Mouse (Mus musculus) B cell, adult (primary cell): ENCODE data around the gene Tcaf1. TPM values are rescaled to one million over a fixed set of nuclear protein-coding genes. Genes with fewer than 3 reads are reported as not detected.

Experiments
- total RNA-seq: library from RNA; stranded (reverse); gene quantifications from 4 replicates; pipeline ENCODE4 v1.2.4, GENCODE M21; 2023; ENCODE audit not compliant: inconsistent age

Tcaf1 gene
- not detected in 4 replicates for total RNA-seq

DNA sequence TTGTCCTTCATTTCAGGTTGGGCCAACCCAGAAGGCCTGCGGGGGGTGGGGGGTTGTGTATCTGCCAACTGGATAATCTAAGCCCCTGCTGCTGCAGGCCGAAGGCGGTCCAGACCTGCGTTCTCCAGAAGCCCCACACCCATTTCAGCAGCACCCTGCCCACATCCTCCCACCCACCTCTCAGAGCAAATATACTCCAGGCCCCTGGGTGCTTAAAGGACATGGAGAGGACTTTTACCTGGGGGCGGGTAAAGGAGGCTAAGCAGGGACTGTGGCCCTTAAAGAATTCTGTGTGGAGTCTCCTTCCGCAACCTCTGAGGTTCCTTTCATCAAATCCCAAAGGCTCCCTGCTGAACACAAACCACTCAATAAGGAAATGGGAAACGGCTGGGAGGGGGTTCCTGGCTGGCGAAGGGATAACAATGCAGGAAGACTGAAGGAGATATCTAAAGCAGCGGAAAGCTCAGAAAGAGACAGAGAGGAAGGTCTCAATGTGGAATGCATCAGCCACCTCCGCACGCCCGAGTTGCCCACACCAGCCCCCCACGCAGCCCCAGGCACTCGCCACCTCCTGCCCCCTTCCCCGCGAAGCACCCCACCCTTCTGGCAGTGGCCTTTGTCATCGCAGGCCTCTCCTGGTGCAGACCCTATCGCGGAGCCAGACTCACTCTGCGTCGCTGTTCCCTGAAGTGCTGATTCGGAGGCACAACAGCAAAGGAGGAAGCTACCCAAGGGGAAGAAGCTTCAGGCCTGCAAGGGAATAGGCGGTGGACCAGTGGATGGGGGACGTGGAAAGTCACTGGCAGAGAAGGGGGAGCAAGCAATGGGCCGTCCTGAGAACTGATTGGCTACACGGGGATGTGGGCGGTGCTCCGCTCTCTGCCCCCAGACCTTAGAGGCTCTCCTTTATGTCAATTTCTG, at the start of gene Tcaf1:
TSS of gene Tcaf1 (minus strand) at position 798 of the 921 bp plus-strand sequence.

DNA sequence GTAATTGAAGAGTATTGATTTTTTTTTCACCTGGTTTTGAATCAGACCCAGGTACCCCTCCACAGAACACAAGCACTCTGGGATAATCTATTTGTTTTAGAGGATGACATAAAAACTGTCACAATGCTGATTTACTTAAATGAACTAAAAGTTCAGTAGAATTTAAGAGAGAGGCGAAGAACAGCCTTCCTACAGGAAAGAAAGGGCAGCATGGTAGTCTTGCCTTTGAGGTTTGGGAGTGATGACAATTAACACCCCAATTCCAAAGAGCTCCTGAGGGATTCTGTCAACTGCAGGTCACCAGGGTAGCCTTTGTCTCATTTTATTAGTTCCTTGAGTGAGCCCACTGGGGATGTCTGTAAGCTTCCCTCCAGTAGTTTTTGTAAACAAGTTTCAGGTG, 46.2 kb upstream of the Tcaf1 start, which contains the start of gene Olfr38:
TSS of gene Olfr38 (plus strand) at position 301 of the 400 bp plus-strand sequence.

DNA sequence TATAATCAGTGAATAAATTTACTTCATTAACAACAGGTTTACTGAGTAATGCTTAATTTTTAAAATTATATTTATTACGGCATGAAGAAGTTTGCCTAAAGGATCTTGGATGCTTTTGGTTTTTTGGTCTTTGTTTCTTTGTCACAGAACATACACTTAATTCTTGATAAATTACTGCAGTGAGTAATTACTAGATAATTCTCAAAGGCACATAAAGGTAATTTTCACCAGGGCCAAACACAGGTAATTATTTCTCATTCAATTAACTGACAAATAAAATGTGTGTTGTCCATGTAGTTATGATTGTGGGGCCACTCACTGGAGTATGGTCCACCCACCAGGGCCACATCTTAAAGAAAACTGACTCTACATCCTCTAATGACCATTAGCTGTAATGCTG, 29.2 kb upstream of the Tcaf1 start, which contains the start of gene Olfr453:
TSS of gene Olfr453 (plus strand) at position 301 of the 400 bp plus-strand sequence.

DNA sequence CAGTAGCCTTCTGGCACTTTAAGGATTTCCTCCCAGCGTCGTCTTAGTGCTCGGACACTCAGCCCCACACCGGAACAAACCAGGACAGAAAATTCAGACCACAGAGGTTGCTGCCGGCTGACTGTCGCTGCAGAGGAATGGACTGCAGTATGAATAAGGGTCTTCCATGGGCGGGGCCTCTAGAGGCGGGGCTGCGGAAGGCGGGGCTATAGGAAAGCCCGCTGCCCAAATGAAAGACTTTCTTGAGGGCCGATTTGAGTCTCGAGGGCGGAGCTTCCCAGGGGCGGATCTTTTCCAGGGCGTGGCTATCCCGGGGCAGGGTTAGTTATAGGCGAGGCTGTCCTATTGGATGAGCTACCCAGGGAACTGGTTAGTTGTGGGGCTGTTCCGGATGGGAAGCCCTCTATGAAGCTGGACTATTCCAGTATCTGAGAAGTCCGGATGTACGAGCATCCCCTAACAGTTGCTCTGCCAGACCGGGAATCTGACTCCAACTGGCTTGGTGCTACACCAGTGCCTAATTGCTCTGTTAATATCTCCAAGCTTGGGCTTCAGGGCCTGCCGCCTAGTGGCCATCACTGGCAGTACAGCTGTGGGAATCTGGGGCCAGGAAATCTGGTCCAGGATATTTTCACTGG, 64.9 kb downstream of the Tcaf1 start, which contains the start of gene Tcaf2:
TSS of gene Tcaf2 (minus strand) at position 343 of the 638 bp plus-strand sequence.

Other genes with a start within 250 kb of the Tcaf1 start
- gene Olfr458, start 244.9 kb downstream of the Tcaf1 start, total RNA-seq = not detected in 4 replicates
- not detected in 4 replicates for gene Olfr457, start 233.8 kb downstream of the Tcaf1 start, total RNA-seq
- not detected in 4 replicates for gene Olfr456, start 222.9 kb downstream of the Tcaf1 start, total RNA-seq
- not detected in 4 replicates for gene Olfr455, start 162.5 kb downstream of the Tcaf1 start, total RNA-seq
- gene Tcaf3, start 112.4 kb downstream of the Tcaf1 start, total RNA-seq = not detected in 4 replicates
- not detected in 4 replicates for gene Tcaf2, start 64.8 kb downstream of the Tcaf1 start, total RNA-seq
- gene Olfr453, start 29.3 kb upstream of the Tcaf1 start, total RNA-seq = not detected in 4 replicates
- not detected in 4 replicates for gene Olfr38, start 46.3 kb upstream of the Tcaf1 start, total RNA-seq
- gene Olfr452, start 75.0 kb upstream of the Tcaf1 start, total RNA-seq = not detected in 4 replicates
- gene Olfr450, start 101.9 kb upstream of the Tcaf1 start, total RNA-seq = not detected in 4 replicates
- gene Olfr449, start 124.3 kb upstream of the Tcaf1 start, total RNA-seq = not detected in 4 replicates
- gene Olfr448, start 180.4 kb upstream of the Tcaf1 start, total RNA-seq = not detected in 4 replicates
- not detected in 4 replicates for gene Olfr447, start 198.8 kb upstream of the Tcaf1 start, total RNA-seq
- not detected in 4 replicates for gene Olfr446, start 211.3 kb upstream of the Tcaf1 start, total RNA-seq
- gene Olfr444, start 239.0 kb upstream of the Tcaf1 start, total RNA-seq = not detected in 4 replicates